Mouse (Mus musculus) layer of hippocampus, adult 9-11 months (tissue): ENCODE data around the gene Olfr1431.
"Not testable (repeated sequence)": the region's sequence is repeated elsewhere in the genome, so short reads cannot be mapped to it uniquely, and the experiment has no call there.

Experiments
- DNase-seq: peaks from one replicate; pipeline ENCODE4 v3.0.0; 2022

Gene Olfr1431

DNA sequence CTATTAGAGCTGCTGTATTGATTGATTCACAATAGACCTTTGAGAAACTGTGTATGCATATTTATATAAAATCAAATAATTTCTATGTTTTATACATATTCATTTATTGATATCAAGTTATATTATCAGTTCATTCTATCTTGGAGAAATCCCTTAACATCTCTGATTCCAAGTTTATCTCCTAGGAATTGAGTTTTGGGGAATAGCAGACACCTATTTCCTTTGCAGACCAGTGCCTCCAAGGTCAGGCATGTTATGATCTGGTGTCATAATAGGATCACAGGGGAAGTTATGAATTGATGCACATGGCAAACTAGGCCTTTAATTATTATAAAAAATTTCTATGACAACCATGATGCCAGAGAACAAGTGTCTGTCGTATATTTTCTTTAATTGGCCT, at the start of gene Olfr1431:
TSS of gene Olfr1431 (plus strand) at position 301 of the 400 bp plus-strand sequence.
- DNase-seq, result no peak

DNA sequence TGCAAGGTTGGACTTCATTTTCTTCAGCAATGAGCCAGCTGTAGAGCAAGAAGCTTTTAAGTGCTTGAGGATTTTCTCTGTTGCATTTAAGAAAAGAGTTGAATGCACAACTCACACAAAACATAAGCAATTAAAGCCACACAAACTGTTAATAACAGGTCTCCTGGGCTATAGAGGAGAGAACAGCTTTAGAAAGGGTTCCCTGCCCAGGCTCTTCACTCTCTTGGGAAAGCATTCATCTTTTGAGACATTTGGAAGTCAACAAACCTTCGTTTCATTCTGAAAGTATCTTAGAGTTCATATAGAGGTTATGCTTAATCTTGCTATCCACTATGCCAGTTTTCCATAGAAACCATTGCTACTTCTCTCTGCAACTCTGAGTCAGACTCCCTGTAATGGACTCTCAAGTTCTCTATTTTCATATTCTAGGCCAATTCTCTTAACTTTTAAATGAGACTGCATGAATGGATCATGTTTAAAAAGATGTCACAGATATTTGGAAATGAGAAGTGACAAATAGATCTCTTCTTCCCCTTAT, 30.3 kb upstream of the Olfr1431 start, which contains the start of gene Olfr1555-ps1:
TSS of gene Olfr1555-ps1 (minus strand) at position 51 of the 538 bp plus-strand sequence.
- DNase-seq, result not testable (repeated sequence)

DNA sequence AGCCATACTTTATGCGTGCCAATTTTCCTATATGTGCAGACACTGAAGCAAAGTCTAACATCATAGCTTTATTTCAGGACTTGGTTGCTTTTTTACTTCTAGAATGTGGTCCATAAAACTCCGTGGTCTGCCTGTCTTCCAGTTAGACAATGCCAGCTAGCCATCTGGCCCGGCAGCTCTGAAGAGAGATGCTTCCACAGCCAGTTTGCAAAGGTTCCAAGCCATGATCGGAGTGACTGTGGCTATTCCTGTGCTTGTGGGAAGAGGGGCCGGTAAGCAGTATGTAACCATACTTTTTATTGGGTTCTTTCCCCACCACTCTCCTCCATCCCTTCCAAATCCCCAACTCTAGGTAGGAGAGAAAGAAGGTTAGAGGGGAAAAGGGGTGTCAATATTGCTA, 25.0 kb upstream of the Olfr1431 start:
- DNase-seq, result peak; percentile 10

DNA sequence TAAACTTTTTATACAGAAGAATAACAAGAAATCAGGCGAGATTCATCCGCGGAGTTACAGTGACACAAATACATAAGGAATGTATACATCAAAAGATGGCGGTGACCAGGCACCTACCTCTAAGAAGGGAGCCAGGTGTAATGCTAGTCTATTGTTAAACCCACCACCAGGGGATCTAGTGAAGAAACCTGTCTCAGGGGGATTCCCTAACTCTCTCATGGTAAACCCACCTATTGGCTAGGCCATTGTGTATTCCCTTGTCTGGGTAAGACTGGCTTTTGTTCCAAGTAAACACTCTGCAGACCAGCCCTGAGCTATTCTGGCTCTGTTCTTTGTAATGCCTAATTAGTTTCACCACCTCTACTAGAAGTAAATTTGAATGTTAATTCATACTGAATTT, 1.4 kb upstream of the Olfr1431 start:
- not testable (repeated sequence) for DNase-seq

DNA sequence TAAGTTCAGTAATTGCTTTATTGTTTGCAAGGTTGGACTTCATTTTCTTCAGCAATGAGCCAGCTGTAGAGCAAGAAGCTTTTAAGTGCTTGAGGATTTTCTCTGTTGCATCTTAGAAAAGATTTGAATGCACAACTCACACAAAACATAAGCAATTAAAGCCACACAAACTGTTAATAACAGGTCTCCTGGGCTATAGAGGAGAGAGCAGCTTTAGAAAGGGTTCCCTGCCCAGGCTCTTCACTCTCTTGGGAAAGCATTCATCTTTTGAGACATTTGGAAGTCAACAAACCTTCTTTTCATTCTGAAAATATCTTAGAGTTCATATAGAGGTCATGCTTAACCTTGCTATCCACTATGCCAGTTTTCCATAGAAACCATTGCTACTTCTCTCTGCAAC, 32.1 kb downstream of the Olfr1431 start, which contains the start of gene Olfr1432:
TSS of gene Olfr1432 (minus strand) at position 101 of the 400 bp plus-strand sequence.
- DNase-seq, result not testable (repeated sequence)

DNA sequence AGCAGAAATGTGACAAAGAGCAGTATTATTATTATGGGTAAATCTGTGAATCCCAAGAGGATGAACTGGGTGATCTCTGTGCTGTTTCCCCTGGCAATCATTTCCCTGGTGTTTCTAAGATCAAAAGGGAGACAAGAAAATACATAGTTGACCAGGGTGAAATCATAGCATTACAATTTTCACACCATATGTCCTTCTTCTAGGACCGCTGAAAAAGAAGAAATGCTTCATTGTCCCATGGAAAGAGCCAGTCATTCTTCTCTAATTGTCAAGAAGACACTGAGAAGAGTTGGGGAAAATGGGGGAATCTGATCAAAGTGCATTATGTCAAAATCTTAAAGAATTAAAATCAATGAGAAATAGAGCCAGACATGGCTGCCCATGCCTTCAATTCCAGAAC, 41.1 kb downstream of the Olfr1431 start, which contains the start of gene Olfr262:
TSS of gene Olfr262 (minus strand) at position 101 of the 400 bp plus-strand sequence.
- no peak for DNase-seq

DNA sequence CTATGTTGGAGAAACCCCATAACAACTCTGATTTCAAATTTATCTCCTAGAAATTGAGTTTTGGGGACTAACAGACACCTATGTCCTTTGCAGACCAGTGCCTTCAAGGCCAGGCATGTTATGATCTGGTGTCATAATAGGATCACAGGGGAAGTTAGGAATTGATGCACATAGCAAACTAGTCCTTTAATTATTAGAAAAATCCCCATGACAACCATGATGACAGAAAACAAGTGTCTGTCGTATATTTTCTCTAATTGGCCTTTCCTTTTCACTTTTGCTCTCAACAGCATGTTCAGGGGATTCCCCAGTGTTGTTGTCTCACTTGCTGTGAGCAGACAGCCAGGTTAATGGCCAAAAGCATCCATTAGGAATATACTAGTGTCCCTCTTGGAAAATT, 60.3 kb downstream of the Olfr1431 start, which contains the start of gene Olfr235:
TSS of gene Olfr235 (plus strand) at position 301 of the 400 bp plus-strand sequence.
- no peak for DNase-seq
